Mouse (Mus musculus): ENCODE results near the gene Clec4d.
"Not testable (repeated sequence)": the region's sequence is repeated elsewhere in the genome, so short reads cannot be mapped to it uniquely, and the experiment has no call there.

Clec4d gene

GRCm38 (mm10) chr6:123261555-123262161, at the start of gene Clec4d:
Clec4d (plus strand) TSS chr6:123262111.
- DNase-seq (ENCODE audit: low spot score in 2 of 2), result no peak

GRCm38 (mm10) chr6:123227519-123228166, 34.3 kb upstream of the Clec4d start:
- DNase-seq (ENCODE audit: low spot score in 2 of 2), result no peak

GRCm38 (mm10) chr6:123229644-123230043, 32.3 kb upstream of the Clec4d start, which contains the start of gene Clec4n:
Clec4n (plus strand) TSS chr6:123229843.
- DNase-seq (ENCODE audit: low spot score in 2 of 2), result no peak

GRCm38 (mm10) chr6:123231149-123231548, 30.8 kb upstream of the Clec4d start:
- no peak for DNase-seq (ENCODE audit: low spot score in 2 of 2)

- no peak for DNase-seq (ENCODE audit: low spot score in 2 of 2)
Observed at GRCm38 (mm10) chr6:123237582-123237981, 24.3 kb upstream of the Clec4d start.

- no peak for DNase-seq (ENCODE audit: low spot score in 2 of 2)
Observed at GRCm38 (mm10) chr6:123244201-123244600, 17.7 kb upstream of the Clec4d start.

- DNase-seq (ENCODE audit: low spot score in 2 of 2), result not testable (repeated sequence)
Observed at GRCm38 (mm10) chr6:123248862-123249261, 13.0 kb upstream of the Clec4d start.

GRCm38 (mm10) chr6:123252735-123253134, 9.2 kb upstream of the Clec4d start:
- DNase-seq (ENCODE audit: low spot score in 2 of 2), result no peak

- no peak for DNase-seq (ENCODE audit: low spot score in 2 of 2)
Observed at GRCm38 (mm10) chr6:123258946-123259345, 3.0 kb upstream of the Clec4d start.

- no peak for DNase-seq (ENCODE audit: low spot score in 2 of 2)
Observed at GRCm38 (mm10) chr6:123259889-123260603, 1.9 kb upstream of the Clec4d start.

- DNase-seq (ENCODE audit: low spot score in 2 of 2), result no peak
Observed at GRCm38 (mm10) chr6:123260868-123261267, 1.0 kb upstream of the Clec4d start.

- DNase-seq (ENCODE audit: low spot score in 2 of 2), result no peak
Observed at GRCm38 (mm10) chr6:123264194-123264593, 2.3 kb downstream of the Clec4d start.

GRCm38 (mm10) chr6:123265809-123266208, 3.9 kb downstream of the Clec4d start:
- DNase-seq (ENCODE audit: low spot score in 2 of 2), result no peak

- DNase-seq (ENCODE audit: low spot score in 2 of 2), result no peak
Observed at GRCm38 (mm10) chr6:123266945-123267344, 5.0 kb downstream of the Clec4d start.

GRCm38 (mm10) chr6:123279443-123279842, 17.5 kb downstream of the Clec4d start:
- DNase-seq (ENCODE audit: low spot score in 2 of 2), result no peak

- DNase-seq (ENCODE audit: low spot score in 2 of 2), result no peak
Observed at GRCm38 (mm10) chr6:123286311-123286710, 24.4 kb downstream of the Clec4d start.

GRCm38 (mm10) chr6:123288931-123289330, 27.0 kb downstream of the Clec4d start:
- DNase-seq (ENCODE audit: low spot score in 2 of 2), result no peak

- DNase-seq (ENCODE audit: low spot score in 2 of 2), result no peak
Observed at GRCm38 (mm10) chr6:123289753-123290152, 27.8 kb downstream of the Clec4d start, which contains the start of gene Clec4e. Clec4e (minus strand) TSS chr6:123289870.

- no peak for DNase-seq (ENCODE audit: low spot score in 2 of 2)
Observed at GRCm38 (mm10) chr6:123292751-123293400, 31.0 kb downstream of the Clec4d start.

GRCm38 (mm10) chr6:123293509-123293908, 31.6 kb downstream of the Clec4d start:
- not testable (repeated sequence) for DNase-seq (ENCODE audit: low spot score in 2 of 2)

- no peak for DNase-seq (ENCODE audit: low spot score in 2 of 2)
Observed at GRCm38 (mm10) chr6:123296687-123297086, 34.8 kb downstream of the Clec4d start.

GRCm38 (mm10) chr6:123306315-123306714, 44.4 kb downstream of the Clec4d start:
- not testable (repeated sequence) for DNase-seq (ENCODE audit: low spot score in 2 of 2)

Measured in frontal cortex, postnatal 10 days (tissue).